Mouse (Mus musculus): ENCODE results near the gene Zbtb38.

Zbtb38 gene

DNA sequence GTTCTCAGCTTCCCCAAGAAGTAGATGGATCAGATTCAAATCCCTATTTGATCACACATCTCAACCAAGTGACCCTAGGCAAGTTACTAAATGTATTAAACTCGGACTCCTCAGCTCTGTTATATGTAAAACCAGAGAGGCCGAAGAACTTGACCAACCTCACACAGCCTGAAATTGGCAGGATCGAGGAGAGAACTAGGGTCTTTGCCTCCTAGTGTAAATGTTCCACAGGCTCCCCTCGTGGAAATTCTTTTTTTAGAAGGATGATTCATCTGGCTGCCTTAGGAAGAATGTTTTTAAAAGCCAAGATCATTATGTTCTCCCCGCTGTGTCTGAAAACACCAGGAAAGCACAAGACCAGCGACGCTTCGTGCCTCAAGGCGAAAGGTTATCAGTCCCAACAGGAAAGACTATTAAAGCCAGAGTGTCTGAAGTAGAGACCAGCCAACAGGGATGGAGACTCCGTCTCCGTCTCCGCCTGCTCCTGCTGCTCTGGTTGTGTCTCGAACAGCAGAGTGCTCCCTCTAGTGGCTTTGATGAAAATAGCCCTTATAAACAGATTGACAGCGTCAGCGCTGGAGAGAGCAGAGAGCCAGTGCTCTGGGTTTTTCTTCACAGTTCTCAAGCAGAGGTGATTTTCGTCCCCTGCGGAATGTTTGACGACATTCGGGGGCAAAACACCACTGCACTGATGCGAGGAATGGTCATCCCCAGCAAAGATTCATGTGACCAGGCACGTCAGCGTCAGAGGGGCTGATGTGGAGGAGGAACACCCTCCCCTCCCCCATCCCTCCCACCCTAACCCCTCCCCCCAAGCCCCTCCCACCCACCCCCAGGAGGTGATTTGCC, 6.3 kb upstream of the Zbtb38 start:
- peak; percentile 50 to 72 for DNase-seq (ENCODE audit: low spot score in 2 of 2)

DNA sequence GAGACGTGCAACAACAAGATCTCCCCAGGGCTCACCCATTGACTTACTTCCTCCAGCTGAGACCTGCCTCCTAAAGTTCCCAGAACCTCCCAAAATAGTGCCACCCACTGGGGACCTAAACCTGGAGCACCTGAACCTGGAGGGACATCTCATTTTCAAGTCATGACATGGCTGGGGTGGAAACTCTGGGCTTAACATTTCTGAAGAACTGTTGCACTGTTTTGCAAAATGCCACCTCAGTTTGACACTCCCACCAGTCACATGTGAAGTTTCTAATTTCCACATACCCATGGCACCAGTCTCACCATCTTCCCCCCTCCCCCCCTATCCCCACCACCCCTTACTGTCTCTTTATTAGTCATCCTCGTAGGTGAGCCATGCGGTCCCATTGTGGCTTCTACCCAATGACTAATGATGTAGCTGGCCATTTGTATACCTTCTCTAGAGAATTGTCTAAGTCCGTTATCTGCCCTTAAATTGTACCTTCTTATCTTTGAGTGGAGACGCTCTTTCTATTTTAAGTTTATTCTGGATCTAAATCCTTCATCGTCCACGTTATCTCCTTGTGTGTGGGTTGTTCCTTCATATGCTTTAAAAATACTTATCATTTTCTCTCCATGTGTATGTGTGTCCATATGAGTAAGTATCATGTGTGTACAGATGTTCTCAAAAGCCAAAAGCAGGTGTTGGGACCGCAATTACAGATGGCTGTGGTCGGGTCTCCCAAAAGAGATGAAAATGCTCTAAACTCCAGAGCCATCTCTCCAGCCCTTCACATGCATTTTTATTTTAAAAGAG, 4.2 kb upstream of the Zbtb38 start:
- DNase-seq (ENCODE audit: low spot score in 2 of 2): no peak

DNA sequence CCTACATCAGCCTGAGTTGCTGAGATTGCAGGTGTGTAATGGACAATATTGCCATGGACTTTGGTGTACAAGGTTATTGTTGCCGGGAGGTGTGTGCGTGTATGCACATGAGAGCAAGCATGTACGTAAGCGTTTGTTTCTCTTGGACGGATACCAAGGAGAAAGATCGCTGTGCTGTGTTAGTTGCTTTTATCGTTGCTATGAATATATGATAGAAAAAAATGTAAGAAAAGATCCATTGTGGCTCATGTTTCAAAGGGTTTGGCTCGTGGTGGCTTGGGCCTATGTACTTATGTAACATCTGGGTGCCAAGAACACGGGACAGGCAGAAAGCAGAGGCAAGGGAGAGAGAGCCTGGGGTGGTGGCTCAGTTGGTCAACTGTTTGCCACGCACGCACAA, 3.1 kb upstream of the Zbtb38 start:
- DNase-seq (ENCODE audit: low spot score in 2 of 2): no peak

DNA sequence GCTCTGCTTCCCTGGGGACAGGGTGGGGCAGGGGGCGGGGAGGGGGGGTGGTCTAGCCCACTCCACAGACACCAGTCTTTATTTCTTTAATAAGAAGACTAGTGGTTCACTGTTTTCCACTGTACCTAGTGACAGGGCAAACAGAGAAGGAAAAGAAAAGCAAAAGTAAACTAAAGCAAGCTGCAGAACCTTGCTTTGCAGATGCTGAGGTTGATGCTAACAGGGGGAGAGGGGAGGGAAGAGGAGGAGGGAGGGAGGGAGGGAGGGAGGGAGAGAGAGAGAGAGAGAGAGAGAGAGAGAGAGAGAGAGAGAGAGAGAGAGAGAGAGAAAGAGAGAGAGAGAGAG, 2.0 kb upstream of the Zbtb38 start:
- DNase-seq (ENCODE audit: low spot score in 2 of 2): no peak

DNA sequence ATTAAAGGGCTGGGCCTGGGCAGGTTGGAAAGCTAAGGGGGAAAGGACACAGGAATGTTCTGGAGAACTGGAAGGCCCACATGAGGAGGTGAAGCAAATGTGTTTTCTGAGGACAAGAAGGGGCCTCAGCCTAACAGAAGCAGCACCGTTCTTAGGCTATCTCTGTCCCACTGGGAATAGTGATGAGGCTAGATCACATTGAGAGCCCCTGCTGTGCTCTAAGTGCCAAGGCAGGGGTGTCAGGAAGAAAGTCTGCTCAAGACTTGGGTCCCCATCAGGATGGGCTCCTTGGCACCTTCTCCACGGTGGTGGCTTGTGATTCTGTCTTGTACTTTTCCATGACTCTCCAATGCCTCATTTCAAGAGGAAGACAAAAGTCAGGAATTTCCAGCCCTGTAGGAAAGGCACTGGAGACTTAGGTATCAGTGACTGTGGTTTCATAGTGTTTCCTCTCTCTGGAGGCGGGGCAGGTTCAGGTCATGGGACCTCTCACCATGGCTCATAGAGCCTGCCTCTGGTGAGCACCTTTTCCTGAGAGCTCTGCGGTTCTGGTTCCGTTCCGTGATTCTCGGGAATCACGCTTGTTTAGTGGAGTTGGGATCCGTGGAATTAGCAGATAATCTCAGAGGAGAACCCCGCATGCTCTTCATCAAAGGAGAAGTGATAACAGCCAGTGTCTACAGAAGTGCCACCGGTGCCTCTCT, 1.4 kb upstream of the Zbtb38 start:
- no peak for DNase-seq (ENCODE audit: low spot score in 2 of 2)

DNA sequence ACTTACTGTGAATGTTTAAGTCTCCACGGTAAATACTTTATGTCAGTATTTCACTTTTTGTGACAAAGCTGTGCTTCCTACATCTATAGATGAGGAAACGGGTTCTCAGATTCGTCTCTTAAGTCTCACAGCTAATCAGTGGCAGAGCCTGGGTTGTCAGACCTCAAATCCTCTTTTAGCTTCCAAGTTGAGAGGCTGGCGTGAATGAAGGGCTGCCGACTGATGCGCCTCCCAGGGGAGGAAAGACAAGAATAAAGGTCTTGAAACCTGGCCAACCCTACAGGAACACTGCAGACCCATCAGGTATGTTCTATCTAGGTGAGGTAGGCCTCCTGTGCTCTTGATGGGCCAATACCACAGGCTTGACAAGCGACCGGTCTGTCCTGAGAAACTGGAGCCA, 761 bp upstream of the Zbtb38 start:
- DNase-seq (ENCODE audit: low spot score in 2 of 2): no peak

DNA sequence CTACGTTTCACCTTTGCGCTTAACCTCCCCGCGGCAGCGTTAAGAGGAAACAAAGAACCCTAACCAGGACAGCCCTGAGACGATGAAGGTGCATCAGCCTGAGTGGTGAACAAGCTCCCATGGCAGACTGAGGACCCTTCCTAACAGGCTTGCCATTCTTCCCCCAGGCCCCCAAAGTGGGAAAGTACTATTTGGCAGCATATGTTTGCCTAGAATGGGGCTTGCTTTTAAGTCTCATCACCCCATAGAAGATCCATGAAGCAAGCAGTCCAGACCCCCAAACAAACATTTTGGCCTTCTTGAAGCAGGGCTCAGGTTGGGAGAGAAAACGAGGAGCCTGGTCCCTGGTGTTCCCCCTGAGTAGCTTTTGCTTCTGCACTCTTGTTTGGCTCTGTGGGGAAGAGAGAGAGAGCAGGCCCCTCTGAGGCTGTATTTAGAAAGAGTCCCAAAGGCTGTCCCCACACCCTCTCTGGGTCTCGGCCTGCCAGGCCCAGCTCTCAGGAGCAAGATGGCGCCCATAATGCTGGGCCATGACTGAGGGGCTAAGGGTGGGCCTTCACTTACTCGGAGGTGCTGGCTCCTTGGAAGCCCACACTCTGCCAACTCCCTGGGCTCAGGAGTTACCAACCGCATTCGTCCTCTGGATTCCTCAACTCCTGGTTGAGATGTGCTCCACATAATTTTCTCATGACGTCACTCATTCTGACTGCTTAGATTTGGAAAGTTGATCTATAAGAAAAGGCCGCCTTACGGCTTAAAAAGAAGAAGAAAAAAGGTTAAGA, 619 bp downstream of the Zbtb38 start:
- DNase-seq (ENCODE audit: low spot score in 2 of 2): no peak

DNA sequence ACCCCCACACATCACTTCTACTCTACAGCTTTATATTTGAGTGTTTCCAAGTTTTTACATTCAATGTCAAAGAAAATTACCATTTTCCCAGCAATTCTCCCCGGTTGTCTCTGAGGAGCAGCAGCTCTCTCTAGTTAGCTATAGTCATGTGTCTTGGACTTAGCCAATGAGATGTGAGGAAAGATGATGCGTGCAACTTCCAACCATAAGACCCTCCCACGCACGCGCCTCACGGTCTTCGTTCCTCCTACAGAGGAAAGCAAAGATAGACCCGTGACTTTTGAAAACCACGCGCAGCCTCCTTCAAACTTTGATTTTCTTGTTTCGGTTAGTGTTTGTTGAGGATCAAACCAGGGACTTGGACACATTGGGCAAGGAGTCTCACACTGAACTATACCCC, 2.0 kb downstream of the Zbtb38 start:
- DNase-seq (ENCODE audit: low spot score in 2 of 2): no peak

DNA sequence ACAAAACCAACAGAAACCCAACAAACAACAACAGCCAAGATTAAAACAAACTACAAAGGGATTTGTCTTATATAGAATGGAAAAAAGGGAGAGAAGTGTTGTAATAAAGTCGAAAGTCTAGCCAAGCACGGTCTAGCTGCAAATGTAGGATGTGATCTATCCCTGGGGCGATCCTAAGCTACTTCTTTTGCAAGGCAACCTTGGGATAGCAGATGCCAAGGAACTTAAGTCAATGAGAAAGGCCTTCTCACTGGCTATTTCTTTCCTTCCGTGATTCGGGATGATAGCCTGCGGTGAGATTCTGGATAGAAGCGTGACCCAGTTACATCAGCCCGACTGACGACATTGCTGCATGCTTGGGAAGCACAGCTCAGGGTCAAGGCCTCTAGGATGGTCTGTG, 6.1 kb downstream of the Zbtb38 start:
- no peak for DNase-seq (ENCODE audit: low spot score in 2 of 2)

DNA sequence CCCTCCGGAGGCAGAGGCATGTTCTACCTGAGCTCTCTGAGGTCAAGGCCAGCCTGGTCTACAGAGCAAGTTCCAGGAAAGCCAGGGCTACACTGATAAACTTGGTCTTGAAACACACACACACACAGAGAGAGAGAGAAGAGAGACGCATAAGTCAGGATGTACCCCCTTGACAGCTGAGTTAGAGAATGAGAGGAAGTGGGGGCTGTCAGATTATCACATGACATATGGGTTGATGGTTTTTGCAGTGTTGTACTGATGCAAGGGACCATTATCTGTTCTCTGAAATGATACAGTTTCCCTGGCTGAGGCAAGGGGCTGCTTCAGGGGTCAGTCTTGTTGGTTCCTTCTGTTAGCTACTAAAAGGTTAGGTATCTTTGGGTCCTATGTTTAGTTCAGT, 7.7 kb downstream of the Zbtb38 start:
- no peak for DNase-seq (ENCODE audit: low spot score in 2 of 2)

DNA sequence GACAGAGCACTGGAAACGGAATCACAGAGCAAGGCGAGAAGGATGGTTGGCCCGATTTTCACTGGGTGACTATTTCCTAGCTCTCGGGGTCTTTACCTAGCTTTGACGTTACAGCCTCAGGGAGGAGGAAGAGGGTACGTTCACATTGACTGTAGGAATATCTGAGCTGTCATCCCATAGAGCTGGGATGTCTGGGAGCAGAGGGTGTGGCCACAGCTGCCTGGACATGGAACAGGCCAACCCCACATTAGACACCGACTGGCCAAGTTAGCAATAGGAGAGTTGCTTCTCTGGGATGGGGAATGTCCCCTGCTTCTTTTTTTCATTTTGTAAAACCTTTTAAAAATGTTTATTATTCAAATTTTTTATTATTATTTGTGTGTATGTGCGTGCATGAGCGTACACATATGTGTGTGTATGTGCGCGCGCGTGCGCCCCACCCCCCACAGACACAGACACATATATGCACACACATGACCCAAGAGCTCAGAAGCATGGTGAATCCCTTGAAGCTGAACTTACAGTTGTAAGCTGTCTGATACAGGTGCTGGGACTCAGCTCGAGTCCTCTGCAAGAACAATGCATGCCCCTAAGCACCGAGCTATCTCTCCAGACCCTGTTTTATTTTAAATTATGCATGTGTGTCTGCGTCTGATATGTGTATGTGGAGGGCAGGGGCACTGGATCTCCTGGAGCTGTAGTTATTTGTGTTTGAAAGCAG, 11.1 kb downstream of the Zbtb38 start:
- no peak for DNase-seq (ENCODE audit: low spot score in 2 of 2)

DNA sequence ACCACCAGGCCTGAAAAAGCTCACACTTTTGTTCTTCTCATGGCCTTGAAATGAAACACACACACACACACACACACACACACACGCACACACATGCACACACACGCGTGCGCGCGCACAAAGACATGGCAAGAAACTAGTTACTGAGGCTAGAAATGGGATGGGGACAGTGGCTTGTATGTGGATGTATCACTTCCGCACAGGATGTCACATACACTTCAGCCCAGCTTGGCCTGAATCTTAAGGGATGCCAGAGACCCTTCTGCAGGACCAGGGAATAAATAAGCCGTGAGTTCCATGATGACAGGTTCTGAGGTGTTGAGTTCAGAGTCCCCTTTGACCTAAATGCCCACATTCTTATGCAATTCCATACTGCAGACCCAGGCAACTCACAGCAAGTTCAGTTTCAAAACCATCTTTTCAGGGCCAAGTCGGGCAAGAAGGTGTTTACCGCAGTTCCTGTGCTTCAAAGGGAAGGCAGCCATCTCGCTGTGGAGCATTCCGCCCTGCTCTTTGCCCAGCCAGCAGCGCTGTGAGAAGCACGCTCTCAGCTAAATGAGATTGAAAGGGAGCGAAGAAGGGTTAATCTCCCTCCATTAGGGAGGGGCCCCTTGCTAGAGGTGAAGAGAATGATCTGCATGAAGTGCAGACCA, 11.8 kb downstream of the Zbtb38 start:
- peak in 1 of 2 experiments; percentile 26 for DNase-seq (ENCODE audit: low spot score in 2 of 2)

DNA sequence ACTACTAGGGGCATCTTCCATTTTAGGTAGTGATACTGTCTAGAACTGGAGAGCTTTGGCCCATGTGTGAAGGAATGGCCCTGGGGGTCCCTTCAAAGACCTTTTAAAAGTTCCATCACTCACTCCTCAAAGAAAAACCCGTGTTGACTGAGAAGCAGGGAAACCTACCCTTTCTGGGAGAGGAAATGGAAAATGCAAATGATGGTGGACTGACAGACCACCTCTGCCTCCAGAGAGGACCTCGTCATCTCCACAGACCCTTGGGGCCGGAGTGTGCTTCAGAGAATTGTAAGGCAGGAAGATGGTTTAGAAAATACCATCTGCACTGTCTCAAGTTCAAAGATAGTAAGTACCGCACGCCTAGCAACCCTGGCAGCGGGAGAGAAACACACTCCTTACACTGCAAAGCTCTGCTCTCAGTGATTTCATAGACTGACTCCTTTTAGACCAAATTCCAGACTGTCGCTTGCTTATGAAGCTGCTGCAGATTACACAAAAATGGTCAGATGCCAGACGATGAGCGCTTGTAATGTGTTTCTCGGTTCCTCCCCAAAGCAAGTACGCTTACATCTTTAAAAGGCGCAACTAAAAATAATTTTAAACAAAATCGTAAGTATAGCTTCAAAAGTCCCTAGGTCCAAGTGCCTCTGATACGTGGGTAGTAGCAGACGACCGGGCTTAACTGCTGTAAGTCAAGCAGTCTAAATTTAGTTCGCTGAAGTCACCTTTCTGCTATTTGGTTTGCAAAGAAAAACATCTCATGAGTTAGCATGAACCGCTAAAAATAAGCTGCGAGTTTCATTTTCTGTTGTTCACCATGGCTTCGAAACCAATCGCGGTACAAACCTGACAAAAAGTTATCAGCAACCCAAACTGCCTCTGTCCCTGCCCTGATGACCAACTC, 12.6 kb downstream of the Zbtb38 start:
- DNase-seq (ENCODE audit: low spot score in 2 of 2): peak in 1 of 2 experiments; percentile 45

DNA sequence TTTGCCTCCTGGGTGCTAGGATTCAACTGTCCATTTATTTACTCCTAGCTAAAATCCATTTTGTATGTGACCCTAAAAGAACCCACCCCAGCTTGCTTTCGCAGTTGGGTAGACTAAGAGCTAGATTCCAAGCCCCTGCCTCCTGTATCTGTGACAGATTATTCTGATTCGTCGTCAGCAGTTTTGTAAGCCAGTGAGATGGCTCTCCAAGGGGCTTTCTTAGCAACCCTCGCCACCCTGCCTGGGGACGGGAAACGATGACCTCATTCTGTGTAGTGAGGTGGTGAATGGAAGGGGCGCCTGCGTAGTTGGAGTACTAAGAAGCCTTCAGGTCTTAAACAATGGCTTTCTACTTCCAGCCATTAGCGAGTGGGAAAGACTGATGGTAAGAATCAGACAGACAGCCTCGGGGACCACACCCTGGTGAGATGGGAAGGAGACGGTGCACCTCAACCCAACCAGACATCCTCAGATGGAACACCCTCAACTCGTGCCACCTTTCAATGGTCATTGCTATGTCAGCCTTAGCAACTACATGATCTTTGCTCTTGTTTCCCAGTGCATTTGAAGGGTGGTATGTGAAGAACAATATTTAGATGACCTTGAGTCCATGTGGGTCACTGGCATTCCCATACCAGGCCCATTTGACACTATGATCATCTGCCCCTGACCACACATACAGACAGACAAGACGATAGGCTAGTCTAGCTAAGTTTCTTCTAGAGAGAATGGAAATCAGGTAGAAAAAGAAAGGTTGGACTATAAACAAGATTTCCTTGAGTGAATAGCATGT, 13.9 kb downstream of the Zbtb38 start:
- no peak for DNase-seq (ENCODE audit: low spot score in 2 of 2)

DNA sequence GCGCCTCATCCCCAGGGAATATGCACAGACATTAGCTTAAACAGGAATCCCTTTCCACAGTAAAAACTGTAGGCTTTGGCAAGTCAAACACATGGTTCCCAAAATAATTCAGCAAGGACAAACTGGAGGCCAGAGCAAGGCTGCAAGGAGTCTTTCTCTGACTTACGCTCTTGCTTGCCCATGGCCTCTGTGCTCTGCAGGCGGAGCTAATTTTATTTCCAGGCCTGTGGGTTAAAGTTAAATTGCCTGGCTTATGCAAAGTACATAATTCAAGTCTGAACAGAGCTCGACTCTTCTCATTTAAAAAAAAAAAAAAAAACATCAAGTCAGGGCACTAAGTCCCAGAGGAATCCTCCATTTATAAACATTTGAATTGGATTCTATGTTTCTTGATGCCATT, 16.7 kb downstream of the Zbtb38 start:
- DNase-seq (ENCODE audit: low spot score in 2 of 2): no peak

DNA sequence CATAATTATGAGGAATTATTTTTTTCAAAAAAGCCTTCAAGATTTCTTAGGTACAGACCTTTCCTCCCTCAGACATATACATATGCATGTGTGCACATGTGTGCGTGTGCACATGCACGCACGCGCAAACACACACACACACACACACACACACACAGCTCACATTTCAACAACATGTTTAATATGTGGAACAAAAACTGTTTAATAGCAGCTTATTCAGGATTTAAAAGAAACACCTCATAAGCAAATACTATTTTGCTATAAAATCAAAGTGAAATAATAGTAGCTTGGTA, 19.3 kb downstream of the Zbtb38 start:
- DNase-seq (ENCODE audit: low spot score in 2 of 2): no peak

DNA sequence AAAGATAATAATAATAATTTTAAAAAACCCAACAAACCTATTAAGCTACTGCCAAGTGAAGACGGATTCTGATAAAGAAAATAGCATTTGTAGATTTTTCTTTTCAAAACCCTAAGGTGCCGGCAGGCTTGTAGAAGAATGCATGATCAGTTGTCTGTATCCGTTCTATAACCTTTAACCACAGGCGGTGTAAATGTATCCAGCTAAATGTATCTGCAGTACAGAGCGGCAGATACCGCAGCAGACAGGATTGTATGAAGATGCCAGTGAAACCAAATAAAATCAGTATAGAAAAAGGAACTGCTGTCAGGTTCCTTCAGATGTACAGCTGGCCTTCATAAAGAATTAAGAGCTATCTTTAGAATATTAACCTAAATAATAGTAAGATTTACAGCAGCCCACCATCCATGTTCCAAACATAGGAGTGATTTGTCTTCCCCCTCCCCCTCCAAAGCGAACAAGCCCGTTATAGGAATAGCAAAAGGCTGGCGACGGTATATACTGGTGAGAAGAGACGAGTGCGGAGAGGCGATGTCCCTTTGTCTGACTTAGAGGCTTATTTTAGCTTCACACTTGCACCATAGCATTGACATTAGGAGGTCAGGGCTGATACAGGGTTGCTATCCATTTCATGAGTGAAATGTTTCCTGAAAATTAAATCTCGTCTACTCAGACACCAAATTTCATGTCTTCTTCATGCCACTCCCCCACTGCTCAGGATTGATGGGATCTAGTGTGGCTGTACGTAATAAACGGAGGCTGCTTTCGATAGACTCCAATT, 19.8 kb downstream of the Zbtb38 start:
- no peak for DNase-seq (ENCODE audit: low spot score in 2 of 2)

DNA sequence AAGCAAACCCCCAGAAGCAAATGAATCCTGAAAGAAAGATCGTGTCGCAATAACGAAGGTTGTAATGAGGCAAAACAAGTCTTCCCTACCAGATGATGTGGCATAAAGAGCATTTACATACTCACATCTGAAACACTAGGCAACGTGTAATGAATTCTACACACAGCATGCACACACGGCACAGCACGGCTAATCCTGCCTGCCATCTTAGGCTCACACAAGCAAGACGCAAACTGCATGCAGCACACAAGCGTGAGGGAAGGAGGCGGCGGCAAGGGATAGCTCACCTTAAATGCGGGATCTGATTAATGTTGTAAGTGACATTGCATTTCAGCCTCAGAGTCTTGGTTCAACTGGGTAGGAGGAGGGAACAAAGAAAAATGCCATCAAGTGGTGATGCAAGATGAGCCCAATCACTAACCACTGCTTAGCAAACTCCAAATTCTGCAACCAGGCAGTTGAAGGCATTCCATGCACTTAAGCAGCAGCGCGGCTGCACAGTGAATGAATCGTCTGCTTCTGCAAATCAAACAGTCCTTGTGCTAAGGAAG, 20.6 kb downstream of the Zbtb38 start:
- no peak for DNase-seq (ENCODE audit: low spot score in 2 of 2)
